Mouse (Mus musculus) hindbrain, embryonic 10.5 days (tissue): ENCODE measurements around the gene Iqsec1. TPM values are rescaled to one million over a fixed set of nuclear protein-coding genes. Genes with fewer than 3 reads are reported as not detected.

Source experiments
- DNase-seq: peaks from one replicate; pipeline ENCODE4 v3.0.0-alpha.2; 2017; ENCODE audit warnings: low spot score
- H3K27ac ChIP-seq: fragments of 300-500 bp; sonication (generic); 2 replicates; pipeline ENCODE4 v1.5.1; 2016; ENCODE audit warnings: mild to moderate bottlenecking, moderate library complexity
- H3K27me3 ChIP-seq: fragments of 300-500 bp; sonication (generic); 2 replicates; pipeline ENCODE4 v1.6.1; 2016; ENCODE audit warnings: mild to moderate bottlenecking; ENCODE audit not compliant: poor library complexity, insufficient read depth, severe bottlenecking
- H3K36me3 ChIP-seq: fragments of 300-500 bp; sonication (generic); 2 replicates; pipeline ENCODE4 v1.6.1; 2016; ENCODE audit warnings: mild to moderate bottlenecking, moderate library complexity
- H3K4me1 ChIP-seq: fragments of 300-500 bp; sonication (generic); replicated peaks from 2 replicates; pipeline ENCODE4 v1.6.1; 2016; ENCODE audit warnings: mild to moderate bottlenecking
- H3K4me3 ChIP-seq: fragments of 300-500 bp; sonication (generic); 2 replicates; pipeline ENCODE4 v1.5.1; 2016; ENCODE audit warnings: mild to moderate bottlenecking, moderate library complexity
- H3K9me3 ChIP-seq: fragments of 300-500 bp; sonication (generic); 2 replicates; pipeline ENCODE4 v1.6.1; 2016; ENCODE audit warnings: mild to moderate bottlenecking, moderate library complexity
- WGBS: fragments of 180-500 bp; shearing (Covaris S2); methylation state at CpG from one replicate; pipeline ENCODE4 v1.1.7; 2016; 5-methylcytosine and 5-hydroxymethylcytosine counted together
- polyA plus RNA-seq: library from polyadenylated mRNA; unstranded; fragments of >200 nt; fragmentation: Nextera tagmentation; extraction: Ambion mirVana; gene quantifications from 2 replicates; pipeline ENCODE4 v1.2.1, GENCODE M21; 2016

Iqsec1 gene
- polyA plus RNA-seq, 1 experiment from 2014 or later = 13.8 TPM

- Histone ChIP-seq H3K36me3 (no peaks in the 10 kb centered on the region), H3K27me3 (no peaks in the 10 kb centered on the region), H3K4me1 (no peaks in the 10 kb centered on the region), H3K9me3 (peaks cover 7% of the 10 kb centered on the region; the same call in 1 of the 2 replicates), H3K27ac (no peak overlapping the region), H3K4me3 (no peak overlapping the region)
- WGBS = 89% methylated on average over 1 of the region's 1 CpGs
- no peak for DNase-seq
Measured at GRCm38 (mm10) chr6:90861370-90861769, 127.1 kb downstream of the Iqsec1 start.

GRCm38 (mm10) chr6:90857844-90858243 is 130.6 kb downstream of the Iqsec1 start:
- H3K27ac ChIP-seq = no peak overlapping the region
- no peak for DNase-seq
- no peaks in the 10 kb centered on the region for H3K36me3 ChIP-seq
- H3K4me1 ChIP-seq = no peaks in the 10 kb centered on the region
- H3K27me3 ChIP-seq = no peaks in the 10 kb centered on the region
- peaks cover 7% of the 10 kb centered on the region; the same call in 1 of the 2 replicates for H3K9me3 ChIP-seq
- no peak overlapping the region for H3K4me3 ChIP-seq
- WGBS = 86% methylated on average over 1 of the region's 1 CpGs

GRCm38 (mm10) chr6:90852360-90852759 is 136.1 kb downstream of the Iqsec1 start:
- Histone ChIP-seq H3K4me1 (peaks cover 5% of the 10 kb centered on the region; the same call in 1 of the 2 replicates), H3K9me3 (no peaks in the 10 kb centered on the region), H3K4me3 (no peak overlapping the region), H3K36me3 (no peaks in the 10 kb centered on the region), H3K27ac (no peak overlapping the region), H3K27me3 (no peaks in the 10 kb centered on the region)
- WGBS = 34% methylated on average over 2 of the region's 2 CpGs
- DNase-seq = peak; percentile 21

- Histone ChIP-seq H3K27ac (no peak overlapping the region), H3K27me3 (no peaks in the 10 kb centered on the region), H3K36me3 (no peaks in the 10 kb centered on the region), H3K4me3 (no peak overlapping the region), H3K4me1 (peaks cover 5% of the 10 kb centered on the region; the same call in 1 of the 2 replicates), H3K9me3 (no peaks in the 10 kb centered on the region)
- WGBS = 71% methylated on average over 1 of the region's 1 CpGs
- no peak for DNase-seq
Measured at GRCm38 (mm10) chr6:90848068-90848467, 140.4 kb downstream of the Iqsec1 start.

- 81% methylated on average over 2 of the region's 2 CpGs for WGBS
- H3K27me3 ChIP-seq = no peaks in the 10 kb centered on the region
- no peak for DNase-seq
- no peaks in the 10 kb centered on the region for H3K36me3 ChIP-seq
- H3K4me3 ChIP-seq = no peak overlapping the region
- no peak overlapping the region for H3K27ac ChIP-seq
- no peaks in the 10 kb centered on the region for H3K9me3 ChIP-seq
- H3K4me1 ChIP-seq = peaks cover 5% of the 10 kb centered on the region; the same call in 1 of the 2 replicates
Measured at GRCm38 (mm10) chr6:90847523-90847922, 141.0 kb downstream of the Iqsec1 start.

DNA sequence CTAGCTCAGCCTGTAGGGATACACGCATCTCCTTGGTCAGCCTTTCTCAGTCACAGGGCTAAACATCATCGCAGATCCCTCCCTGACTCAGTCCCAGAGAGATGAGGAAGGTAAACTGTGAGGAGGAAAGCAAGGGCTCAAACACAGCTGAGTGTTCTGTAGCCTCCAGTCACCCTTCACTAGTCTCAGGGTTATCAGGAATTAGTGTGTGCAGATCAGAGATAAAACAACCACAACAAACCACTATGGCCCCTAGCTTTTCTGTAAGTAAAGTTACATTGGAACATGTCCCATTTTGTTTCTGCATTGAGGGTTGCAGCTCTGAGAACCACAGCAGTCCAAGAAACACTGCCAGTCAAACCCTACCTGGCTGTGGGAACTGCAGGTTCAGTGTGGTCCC is 148.5 kb downstream of the Iqsec1 start:
- Histone ChIP-seq H3K4me1 (no peaks in the 10 kb centered on the region; the same call in 1 of the 2 replicates), H3K27me3 (no peaks in the 10 kb centered on the region), H3K27ac (no peak overlapping the region), H3K4me3 (no peak overlapping the region), H3K9me3 (no peaks in the 10 kb centered on the region), H3K36me3 (no peaks in the 10 kb centered on the region)
- 100% methylated on average over 2 of the region's 2 CpGs for WGBS
- no peak for DNase-seq

GRCm38 (mm10) chr6:90836749-90837148 is 151.7 kb downstream of the Iqsec1 start:
- Histone ChIP-seq H3K4me1 (peaks cover 3% of the 10 kb centered on the region; the same call in 1 of the 2 replicates), H3K27me3 (no peaks in the 10 kb centered on the region), H3K9me3 (no peaks in the 10 kb centered on the region), H3K4me3 (no peak overlapping the region), H3K27ac (no peak overlapping the region), H3K36me3 (no peaks in the 10 kb centered on the region)
- no peak for DNase-seq
- WGBS = 71% methylated on average over 2 of the region's 2 CpGs

DNA sequence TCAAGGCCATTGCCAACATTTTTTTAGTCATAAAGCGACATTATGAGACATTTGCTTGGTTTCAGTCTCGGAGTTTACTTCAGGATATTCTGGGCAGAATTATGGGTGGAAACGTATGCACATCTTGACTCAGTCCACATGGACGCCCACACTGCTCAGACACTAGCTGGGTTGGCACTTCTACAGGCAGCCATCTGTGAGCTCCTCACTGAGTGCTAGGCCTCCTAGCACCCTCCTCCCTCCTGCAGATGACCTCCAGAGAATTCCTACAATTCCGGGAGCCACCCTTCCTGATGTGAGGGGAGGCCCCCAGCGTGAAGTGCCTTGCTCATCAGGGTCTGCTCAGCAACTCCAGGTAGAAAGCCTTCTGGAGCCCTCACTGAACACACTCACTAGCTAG is 158.9 kb downstream of the Iqsec1 start:
- no peaks in the 10 kb centered on the region for H3K27me3 ChIP-seq
- H3K36me3 ChIP-seq = no peaks in the 10 kb centered on the region
- H3K27ac ChIP-seq = no peak overlapping the region
- no peak for DNase-seq
- peaks cover 3% of the 10 kb centered on the region; the same call in 1 of the 2 replicates for H3K4me1 ChIP-seq
- no peaks in the 10 kb centered on the region for H3K9me3 ChIP-seq
- no peak overlapping the region for H3K4me3 ChIP-seq
- WGBS = 82% methylated on average over 6 of the region's 6 CpGs

GRCm38 (mm10) chr6:90825063-90825462 is 163.4 kb downstream of the Iqsec1 start:
- H3K9me3 ChIP-seq = no peaks in the 10 kb centered on the region
- 84% methylated on average over 2 of the region's 2 CpGs for WGBS
- no peak overlapping the region for H3K4me3 ChIP-seq
- H3K36me3 ChIP-seq = no peaks in the 10 kb centered on the region
- peaks cover 26% of the 10 kb centered on the region for H3K4me1 ChIP-seq
- no peak for DNase-seq
- H3K27ac ChIP-seq = no peak overlapping the region
- H3K27me3 ChIP-seq = peaks cover 3% of the 10 kb centered on the region; the same call in 1 of the 2 replicates

DNA sequence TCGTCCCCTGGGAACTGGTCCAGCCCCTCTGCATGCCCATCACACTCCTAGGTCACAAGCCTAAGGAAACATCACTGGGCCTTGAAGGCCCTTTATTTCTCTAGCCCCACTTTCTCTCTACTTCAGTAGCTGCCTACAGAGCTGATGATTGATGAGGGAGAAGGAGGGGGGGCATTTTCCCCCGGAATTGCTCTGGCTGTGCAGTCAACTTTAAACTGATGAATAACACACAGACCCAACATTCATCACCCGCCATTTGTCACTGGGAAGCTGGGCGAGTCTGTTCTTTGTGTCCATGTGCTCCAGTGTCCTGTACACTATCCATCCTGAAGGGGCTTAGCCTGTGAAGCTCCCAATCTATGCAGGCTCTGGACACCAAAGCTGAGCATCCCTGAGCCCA is 165.2 kb downstream of the Iqsec1 start:
- 27% methylated on average over 4 of the region's 4 CpGs for WGBS
- no peaks in the 10 kb centered on the region for H3K9me3 ChIP-seq
- peaks cover 30% of the 10 kb centered on the region for H3K4me1 ChIP-seq
- H3K27ac ChIP-seq = peak overlapping the region; percentile 73
- no peak overlapping the region for H3K4me3 ChIP-seq
- DNase-seq = peak; percentile 60
- no peaks in the 10 kb centered on the region for H3K36me3 ChIP-seq
- peaks cover 3% of the 10 kb centered on the region; the same call in 1 of the 2 replicates for H3K27me3 ChIP-seq

DNA sequence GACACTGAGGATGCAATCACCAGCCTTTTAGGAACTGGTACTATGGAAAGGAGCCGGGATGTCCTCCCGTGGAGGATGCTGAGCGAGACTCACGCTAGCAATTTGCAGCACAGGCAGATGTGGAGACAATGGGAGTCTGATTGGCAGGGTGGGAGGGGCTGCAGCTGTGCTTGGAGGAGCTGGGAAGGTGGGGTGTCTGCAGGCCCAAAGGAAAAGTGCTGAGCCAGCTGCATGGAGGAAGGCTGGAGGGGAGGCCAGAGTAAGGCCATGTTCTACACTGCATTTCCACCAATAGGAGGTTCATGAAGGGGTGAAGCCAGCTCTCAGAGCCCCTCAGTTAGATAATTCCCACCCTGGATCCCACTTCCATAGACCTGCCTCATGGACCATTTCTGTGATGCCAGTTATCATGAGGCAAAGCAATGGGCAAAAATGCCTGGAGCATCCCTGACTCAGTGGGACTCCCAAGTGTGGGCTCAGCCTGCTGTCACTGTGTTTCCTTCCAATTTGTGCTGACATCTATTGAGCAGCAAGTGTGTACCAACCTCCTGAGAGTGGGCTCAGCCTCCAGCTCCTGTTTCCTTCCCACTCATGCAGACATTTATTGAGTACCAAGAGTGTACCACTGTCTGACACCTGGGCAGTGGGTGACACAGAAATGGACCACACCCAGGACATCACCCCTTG is 166.4 kb downstream of the Iqsec1 start:
- Histone ChIP-seq H3K4me3 (no peak overlapping the region), H3K4me1 (peaks cover 32% of the 10 kb centered on the region), H3K27ac (peak overlapping the region; percentile 67), H3K36me3 (no peaks in the 10 kb centered on the region), H3K9me3 (no peaks in the 10 kb centered on the region), H3K27me3 (peaks cover 3% of the 10 kb centered on the region; the same call in 1 of the 2 replicates)
- no peak for DNase-seq
- 29% methylated on average over 4 of the region's 4 CpGs for WGBS

GRCm38 (mm10) chr6:90819880-90820279 is 168.6 kb downstream of the Iqsec1 start:
- no peaks in the 10 kb centered on the region for H3K9me3 ChIP-seq
- WGBS = 65% methylated on average over 2 of the region's 2 CpGs
- H3K4me3 ChIP-seq = no peak overlapping the region
- H3K4me1 ChIP-seq = peaks cover 32% of the 10 kb centered on the region
- DNase-seq = no peak
- no peak overlapping the region for H3K27ac ChIP-seq
- H3K36me3 ChIP-seq = no peaks in the 10 kb centered on the region
- peaks cover 3% of the 10 kb centered on the region; the same call in 1 of the 2 replicates for H3K27me3 ChIP-seq

DNA sequence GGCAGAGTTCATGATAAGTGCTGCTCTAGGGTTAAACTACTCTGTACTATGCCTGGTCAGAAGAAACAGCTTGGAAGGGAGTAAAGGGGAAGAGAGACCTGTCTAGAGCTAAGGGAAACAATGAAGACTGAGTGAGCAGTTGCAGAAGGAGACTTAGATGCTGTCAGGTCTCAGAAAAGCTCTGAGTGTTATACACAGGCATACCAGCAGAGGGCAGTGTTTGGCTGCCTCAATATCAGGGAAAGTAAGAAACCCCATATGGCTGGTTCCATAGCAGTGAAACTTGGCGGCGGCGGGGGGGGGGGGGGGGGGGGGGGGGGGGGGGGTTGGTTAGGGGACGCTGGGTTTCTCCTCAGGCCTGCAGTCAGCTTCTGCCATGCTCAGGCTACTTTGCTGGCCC is 169.5 kb downstream of the Iqsec1 start:
- WGBS = 0% methylated on average over 1 of the region's 4 CpGs
- H3K4me1 ChIP-seq = peaks cover 36% of the 10 kb centered on the region
- H3K36me3 ChIP-seq = no peaks in the 10 kb centered on the region
- no peaks in the 10 kb centered on the region for H3K9me3 ChIP-seq
- H3K4me3 ChIP-seq = no peak overlapping the region
- DNase-seq = peak; percentile 82
- H3K27me3 ChIP-seq = peaks cover 3% of the 10 kb centered on the region; the same call in 1 of the 2 replicates
- H3K27ac ChIP-seq = no peak overlapping the region
